Mouse (Mus musculus) cerebellum, adult 2 months (tissue): ENCODE measurements at regions not wholly inside any gene's neighbourhood (a gene's known extent, or its start where the extent isn't known, plus 50 kb on each side); places are given as distances from the start of the nearest gene placed in this dataset.

ENCODE experiments used
- CTCF ChIP-seq: fragments of 200-500 bp; IDR thresholded peaks from 2 replicates; pipeline ENCODE4 v1.5.1; 2011; ENCODE audit warnings: low read depth, mild to moderate bottlenecking, control low read depth, low read length, moderate library complexity, borderline replicate concordance; ENCODE audit not compliant: insufficient read depth
- POLR2A ChIP-seq: fragments of 200-500 bp; IDR thresholded peaks from 2 replicates; pipeline ENCODE4 v1.6.1; 2011; ENCODE audit warnings: low read length, control low read depth, borderline replicate concordance; ENCODE audit not compliant: insufficient read depth

DNA sequence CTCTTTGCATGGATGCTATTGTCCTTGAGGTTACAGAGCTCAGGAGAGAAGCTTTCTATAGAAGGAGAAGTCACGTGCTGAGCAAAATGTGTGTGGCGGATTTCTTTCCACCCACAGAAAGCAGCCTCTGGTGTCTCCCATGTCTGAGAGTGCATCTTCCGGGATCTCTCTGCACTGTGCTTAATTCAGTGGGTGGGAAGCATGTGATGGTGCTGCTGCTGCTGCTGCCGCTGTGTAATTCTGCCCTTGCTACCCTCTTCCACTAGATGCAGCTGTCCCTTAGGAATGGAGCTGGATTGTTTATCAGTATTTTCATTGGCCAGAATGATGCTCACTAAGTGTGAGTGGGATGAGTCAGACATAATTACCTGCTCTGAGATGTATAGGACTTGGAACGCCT, 416.2 kb upstream of the 4930412O13Rik start:
- no peak for TF ChIP-seq POLR2A
- TF ChIP-seq CTCF = no peak
